Mouse (Mus musculus) heart, adult 2 months (tissue): ENCODE measurements at regions not wholly inside any gene's neighbourhood (a gene's known extent, or its start where the extent isn't known, plus 50 kb on each side); places are given as distances from the start of the nearest gene placed in this dataset.
"Not testable (repeated sequence)": the region's sequence is repeated elsewhere in the genome, so short reads cannot be mapped to it uniquely, and the experiment has no call there.

ENCODE experiments used
- CTCF ChIP-seq: fragments of 200-600 bp; IDR thresholded peaks from 2 replicates; pipeline ENCODE4 v1.8.1; 2022; ENCODE audit warnings: antibody characterized with exemption, mild to moderate bottlenecking, moderate library complexity
- EP300 ChIP-seq: fragments of 200-500 bp; IDR thresholded peaks from 2 replicates; pipeline ENCODE4 v1.6.1; 2011; ENCODE audit warnings: low read depth, low read length, control low read depth; ENCODE audit not compliant: insufficient read depth
- POLR2A ChIP-seq: fragments of 200-500 bp; IDR thresholded peaks from 2 replicates; pipeline ENCODE4 v1.6.1; 2011; ENCODE audit warnings: mild to moderate bottlenecking, low read depth, low read length, control low read depth; ENCODE audit not compliant: insufficient read depth

DNA sequence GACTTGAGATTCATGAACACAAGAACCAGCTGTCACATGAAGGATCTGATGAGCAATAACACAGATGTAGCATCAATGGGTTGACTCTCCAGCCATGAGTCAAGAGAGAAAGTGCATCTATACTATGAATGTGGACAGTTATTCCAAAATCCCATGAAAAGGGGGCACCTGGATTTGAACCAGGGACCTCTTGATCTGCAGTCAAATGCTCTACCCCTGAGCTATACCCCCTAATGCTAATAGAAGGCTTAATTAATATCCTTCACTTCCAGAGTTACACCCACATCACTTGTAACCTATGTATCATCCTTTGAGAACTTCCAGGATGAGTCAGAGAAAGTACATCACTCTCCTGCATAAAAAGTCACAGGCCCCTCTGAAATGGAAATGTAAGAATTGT lies 133.8 kb upstream of the Krba1 start:
- not testable (repeated sequence) for TF ChIP-seq POLR2A, CTCF, EP300
